Mouse (Mus musculus) heart, postnatal 0 days (tissue): ENCODE data around the gene March11.

Experiments used
- CTCF ChIP-seq: IDR thresholded peaks from 2 replicates; pipeline ENCODE4 v1.5.1; 2016; ENCODE audit warnings: antibody characterized with exemption, control low read depth, low read depth
- EP300 ChIP-seq: IDR thresholded peaks from 2 replicates; pipeline ENCODE4 v1.6.1; 2016; ENCODE audit warnings: antibody characterized with exemption, low read depth

GRCm38 (mm10) chr15:26373759-26374158 is 64.9 kb downstream of the March11 start:
- no peak for TF ChIP-seq CTCF
- no peak for TF ChIP-seq EP300
